Comparison of ENCODE assay signal across 10 mouse cellular contexts in the genomic region with DNA sequence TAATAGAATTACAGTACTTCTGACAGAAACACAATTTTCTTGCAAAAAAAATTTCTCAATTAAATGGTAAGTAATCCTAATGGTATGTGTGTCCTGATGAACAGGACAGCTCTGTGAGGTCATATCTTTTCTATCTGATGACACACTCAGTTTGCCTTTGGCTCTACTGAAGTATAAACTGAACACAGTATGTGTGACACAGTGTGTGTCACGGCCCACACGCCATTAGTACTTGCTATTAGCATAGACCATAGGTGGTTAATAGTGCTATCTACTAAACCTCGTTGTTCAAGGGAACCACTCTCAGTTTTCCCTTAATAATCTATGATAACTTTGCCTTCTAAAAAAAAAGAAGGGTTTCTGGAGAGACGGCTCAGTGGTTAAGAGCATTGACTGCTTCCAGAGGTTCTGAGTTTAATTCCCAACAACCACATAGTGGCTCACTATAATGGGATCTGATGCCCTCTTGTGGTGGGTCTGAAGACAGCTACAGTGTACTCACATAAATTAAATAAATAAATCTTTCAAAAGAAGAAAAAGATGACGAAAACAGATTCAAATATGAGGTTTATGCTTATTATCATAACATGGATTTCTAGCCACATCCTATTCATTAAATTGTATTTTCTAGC. TPM values are rescaled to one million over a fixed set of nuclear protein-coding genes. Genes with fewer than 3 reads are reported as not detected.
A peak's percentile ranks its signal among the peaks of the same experiment; 100 is the strongest.
DNase-seq lines count a peak whose midpoint lies in the region; ATAC-seq and TF ChIP-seq lines count a peak whose summit lies in the region.
"Had no signal": no experiment of that assay in that cellular context is flagged by ENCODE, and none has a peak within 500 bp of the region (broad histone marks: within the 10 kb centered on the region; RNA-seq: fewer than 3 reads in every experiment).

No protein-coding gene starts in this region.

- no peaks in the 10 kb centered on the region for H3K36me3 ChIP-seq in forebrain, embryonic 12.5 days (replicated peaks)
- H3K36me3 ChIP-seq in forebrain, embryonic 10.5 days (replicated peaks), result no peaks in the 10 kb centered on the region
- no peaks in the 10 kb centered on the region for H3K36me3 ChIP-seq in limb, embryonic 14.5 days (ENCODE audit: control insufficient read depth, insufficient read depth, low read length)
- H3K36me3 ChIP-seq: heart, embryonic 13.5 days; neural tube, embryonic 13.5 days had no signal

- H3K4me1 ChIP-seq in forebrain, embryonic 12.5 days, result no peaks in the 10 kb centered on the region
- peaks cover 2% of the 10 kb centered on the region for H3K4me1 ChIP-seq in forebrain, embryonic 10.5 days
- no peaks in the 10 kb centered on the region for H3K4me1 ChIP-seq in limb, embryonic 14.5 days (ENCODE audit: control insufficient read depth, insufficient read depth, low read length)
- H3K4me1 ChIP-seq: heart, embryonic 13.5 days; neural tube, embryonic 13.5 days had no signal

- H3K9me3 ChIP-seq in forebrain, embryonic 12.5 days, result no peaks in the 10 kb centered on the region
- H3K9me3 ChIP-seq in forebrain, embryonic 10.5 days, result no peaks in the 10 kb centered on the region
- no peaks in the 10 kb centered on the region for H3K9me3 ChIP-seq in limb, embryonic 14.5 days (ENCODE audit: control insufficient read depth, low read length)
- H3K9me3 ChIP-seq: heart, embryonic 13.5 days; neural tube, embryonic 13.5 days had no signal

- no peak overlapping the region for H3K4me2 ChIP-seq in forebrain, embryonic 12.5 days
- H3K4me2 ChIP-seq in limb, embryonic 14.5 days (replicated peaks; ENCODE audit: low read depth, low read length, severe bottlenecking), result no peak overlapping the region
- H3K4me2 ChIP-seq: heart, embryonic 13.5 days; neural tube, embryonic 13.5 days had no signal

- H3K27ac ChIP-seq in forebrain, embryonic 12.5 days, result no peak overlapping the region
- H3K27ac ChIP-seq in forebrain, embryonic 10.5 days, result no peak overlapping the region
- no peak overlapping the region for H3K27ac ChIP-seq in limb, embryonic 14.5 days (replicated peaks; ENCODE audit: low read depth, low read length)
- H3K27ac ChIP-seq: heart, embryonic 13.5 days; neural tube, embryonic 13.5 days had no signal

- H3K4me3 ChIP-seq in forebrain, embryonic 12.5 days (replicated peaks), result no peak overlapping the region
- no peak overlapping the region for H3K4me3 ChIP-seq in forebrain, embryonic 10.5 days
- no peak overlapping the region for H3K4me3 ChIP-seq in limb, embryonic 14.5 days (replicated peaks; ENCODE audit: low read length)
- H3K4me3 ChIP-seq: heart, embryonic 13.5 days; neural tube, embryonic 13.5 days had no signal

- WGBS in forebrain, embryonic 12.5 days, result 59% methylated on average over 5 of the region's 5 CpGs
- 65% methylated on average over 5 of the region's 5 CpGs for WGBS in forebrain, embryonic 10.5 days
- WGBS in limb, embryonic 14.5 days, result 60% methylated on average over 5 of the region's 5 CpGs

- no peak for TF ChIP-seq POLR2A in limb, embryonic 14.5 days (IDR thresholded peaks at IDR 0.05; ENCODE audit: borderline replicate concordance, extremely low read depth, insufficient read depth, insufficient read length)

- ATAC-seq in forebrain, embryonic 12.5 days (ENCODE audit: low FRiP score), result peak; percentile 68; the same call in 1 of the 2 replicates
- ATAC-seq in limb, embryonic 14.5 days (ENCODE audit: low FRiP score, low read depth), result no peak; the same call in 1 of the 2 replicates

- H3K9ac ChIP-seq in forebrain, embryonic 12.5 days, result no peak overlapping the region
- H3K9ac ChIP-seq in limb, embryonic 14.5 days (ENCODE audit: low read depth, low read length, severe bottlenecking), result no peak overlapping the region
- H3K9ac ChIP-seq: heart, embryonic 13.5 days; neural tube, embryonic 13.5 days had no signal

- DNase-seq in forebrain, embryonic 10.5 days (ENCODE audit: extremely low spot score, low spot score), result no peak
- DNase-seq in right cerebral cortex, postnatal 10 days (ENCODE audit: low spot score in 2 of 2), result peak; percentile 48 to 62
- no peak for DNase-seq in right cerebral cortex, postnatal 36 days (ENCODE audit: low spot score in 2 of 2)
- DNase-seq in cerebellum, postnatal 36 days, result peak; percentile 26 to 51
- peak; percentile 68 for DNase-seq in heart, postnatal 4 days
- DNase-seq in limb, embryonic 14.5 days (ENCODE audit: low spot score), result peak; percentile 24
- DNase-seq in skeletal muscle tissue, adult 2 months (ENCODE audit: low read depth, low spot score), result peak; percentile 19

- H3K27me3 ChIP-seq in forebrain, embryonic 12.5 days, result no peaks in the 10 kb centered on the region
- H3K27me3 ChIP-seq in forebrain, embryonic 10.5 days (ENCODE audit: poor library complexity, severe bottlenecking), result no peaks in the 10 kb centered on the region
- H3K27me3 ChIP-seq in limb, embryonic 14.5 days (ENCODE audit: control insufficient read depth, insufficient read depth, low read length), result no peaks in the 10 kb centered on the region
- H3K27me3 ChIP-seq: heart, embryonic 13.5 days; neural tube, embryonic 13.5 days had no signal

RNA-seq across cellular contexts. Expression of a gene that starts 11.5 kb away (rescaled TPM):
- polyA plus RNA-seq in forebrain, embryonic 12.5 days (2016; fragmentation: Nextera tagmentation; extraction: Ambion mirVana), result 65.0 and 68.5 TPM in 2 replicates
- polyA plus RNA-seq in forebrain, embryonic 10.5 days (2016; fragmentation: Nextera tagmentation; extraction: Ambion mirVana), result 86.5 and 95.9 TPM in 2 replicates
- 10 to 100 TPM; 24.5 to 25.6 TPM for total RNA-seq in heart, postnatal 4 days (2021)
- polyA plus RNA-seq in limb, embryonic 14.5 days (2012; rRNA removed), result 24.1 and 43.5 TPM in 2 replicates
- polyA plus RNA-seq in limb, embryonic 14.5 days (2014; fragmentation: Nextera tagmentation; extraction: Ambion mirVana), result 56.4 and 60.9 TPM in 2 replicates

RNA-seq across cellular contexts. Expression of a gene that starts 15.1 kb away (rescaled TPM):
- polyA plus RNA-seq in forebrain, embryonic 12.5 days (2016; fragmentation: Nextera tagmentation; extraction: Ambion mirVana), result 0.31 and 0.56 TPM in 2 replicates
- polyA plus RNA-seq in forebrain, embryonic 10.5 days (2016; fragmentation: Nextera tagmentation; extraction: Ambion mirVana), result 0.14 TPM in 1 of 2 replicates, not detected in the other
- total RNA-seq in heart, postnatal 4 days (2021), result under 1 TPM; 0.19 to 0.43 TPM
- polyA plus RNA-seq in limb, embryonic 14.5 days (2012; rRNA removed), result 0.47 and 0.53 TPM in 2 replicates
- polyA plus RNA-seq in limb, embryonic 14.5 days (2014; fragmentation: Nextera tagmentation; extraction: Ambion mirVana), result 0.36 TPM in 1 of 2 replicates, not detected in the other

RNA-seq across cellular contexts. Expression of a gene that starts 22.1 kb away (rescaled TPM):
- 166 and 178 TPM in 2 replicates for polyA plus RNA-seq in forebrain, embryonic 12.5 days (2016; fragmentation: Nextera tagmentation; extraction: Ambion mirVana)
- 29.6 and 33.9 TPM in 2 replicates for polyA plus RNA-seq in forebrain, embryonic 10.5 days (2016; fragmentation: Nextera tagmentation; extraction: Ambion mirVana)
- total RNA-seq in heart, postnatal 4 days (2021), result 10 to 100 TPM; 15.8 to 16.1 TPM
- 12.1 and 15.0 TPM in 2 replicates for polyA plus RNA-seq in limb, embryonic 14.5 days (2012; rRNA removed)
- polyA plus RNA-seq in limb, embryonic 14.5 days (2014; fragmentation: Nextera tagmentation; extraction: Ambion mirVana), result 9.6 and 10.4 TPM in 2 replicates

RNA-seq across cellular contexts. Expression of a gene that starts 55.0 kb away (rescaled TPM):
- not detected in 2 replicates for polyA plus RNA-seq in forebrain, embryonic 12.5 days (2016; fragmentation: Nextera tagmentation; extraction: Ambion mirVana)
- not detected in 2 replicates for polyA plus RNA-seq in forebrain, embryonic 10.5 days (2016; fragmentation: Nextera tagmentation; extraction: Ambion mirVana)
- not detected for total RNA-seq in heart, postnatal 4 days (2021)
- 0.03 and 0.06 TPM in 2 replicates for polyA plus RNA-seq in limb, embryonic 14.5 days (2012; rRNA removed)
- polyA plus RNA-seq in limb, embryonic 14.5 days (2014; fragmentation: Nextera tagmentation; extraction: Ambion mirVana), result 0.07 and 0.12 TPM in 2 replicates
- polyA plus RNA-seq: heart, embryonic 13.5 days; neural tube, embryonic 13.5 days had no signal

Comparison
In these comparisons a context has a peak if more than half of its experiments do, and no peak if none do; other contexts are left out.
1. DNase-seq: peak in right cerebral cortex, postnatal 10 days (2 of 2), cerebellum, postnatal 36 days (2 of 2), heart, postnatal 4 days (single experiment), limb, embryonic 14.5 days (single experiment) and skeletal muscle tissue, adult 2 months (single experiment); none in forebrain, embryonic 10.5 days (single experiment) and right cerebral cortex, postnatal 36 days (0 of 2).